Mouse (Mus musculus): ENCODE measurements around the gene Pde4b. TPM values are rescaled to one million over a fixed set of nuclear protein-coding genes. Genes with fewer than 3 reads are reported as not detected.

Gene Pde4b
- polyA plus RNA-seq, 1 experiment = 7.5 TPM

DNA sequence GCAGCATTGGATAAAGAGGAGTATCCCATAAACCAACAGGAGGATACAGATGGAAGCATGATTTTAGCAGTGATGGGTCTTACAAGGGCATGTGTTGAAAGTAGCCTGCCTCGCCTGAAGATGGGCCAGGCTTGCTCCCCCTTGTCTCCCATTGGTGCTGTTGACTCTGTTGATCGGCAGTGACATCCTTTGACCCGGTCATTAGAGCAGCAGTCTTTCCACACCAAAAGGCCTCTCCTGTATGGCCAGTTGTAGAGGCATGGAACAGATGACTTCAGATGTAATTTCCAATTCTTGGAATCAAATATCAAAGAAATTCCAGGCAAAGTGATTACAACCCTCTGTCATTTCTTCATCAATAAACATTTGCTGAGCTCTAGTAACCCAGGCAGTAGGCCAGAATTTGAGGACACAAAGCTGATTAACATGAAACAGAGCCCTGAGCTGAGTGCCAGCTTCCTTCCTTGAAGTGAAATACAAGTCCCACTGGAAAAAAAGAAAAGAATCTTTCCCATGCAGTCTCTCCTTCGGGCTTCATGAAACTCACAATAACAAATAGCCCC lies 550.1 kb downstream of the Pde4b start:
- H3K4me3 ChIP-seq (ENCODE audit: control insufficient read depth, low read depth, low read length) = no peak overlapping the region
- no peaks in the 10 kb centered on the region for H3K4me1 ChIP-seq (ENCODE audit: control insufficient read depth, insufficient read depth, low read length)
- no peaks in the 10 kb centered on the region for H3K36me3 ChIP-seq (ENCODE audit: control insufficient read depth, insufficient read depth, low read length)
- no peak overlapping the region for H3K27ac ChIP-seq (ENCODE audit: control insufficient read depth, insufficient read depth, low read depth, low read length)
- no peaks in the 10 kb centered on the region for H3K27me3 ChIP-seq (ENCODE audit: control insufficient read depth, insufficient read depth, low read length)
- no peak for TF ChIP-seq CTCF (IDR thresholded peaks at IDR 0.05; ENCODE audit: control insufficient read depth, insufficient read depth, insufficient replicate concordance, low read depth, low read length)
- TF ChIP-seq POLR2A (IDR thresholded peaks at IDR 0.05; ENCODE audit: control insufficient read depth, low read depth, low read length) = no peak

DNA sequence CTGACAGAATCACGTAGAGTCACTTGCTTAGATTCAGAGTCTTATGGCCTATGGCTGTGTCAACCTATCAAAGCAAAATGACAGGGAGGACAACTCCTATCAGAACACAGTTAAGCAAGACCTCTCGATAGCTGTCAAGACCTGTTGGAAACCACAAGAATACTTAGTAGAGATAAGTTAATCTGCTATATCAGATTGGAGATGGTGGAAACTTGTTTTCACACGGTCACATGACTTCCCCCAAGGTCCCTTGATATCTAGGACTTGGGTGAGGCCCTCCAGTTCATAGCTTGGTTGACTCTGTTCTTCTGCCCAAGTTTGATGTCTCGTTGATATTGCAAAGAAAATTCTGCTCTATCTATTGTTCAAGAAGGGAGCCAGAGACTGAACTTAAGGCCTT lies 553.6 kb downstream of the Pde4b start:
- TF ChIP-seq POLR2A (IDR thresholded peaks at IDR 0.05; ENCODE audit: control insufficient read depth, low read depth, low read length) (no peak), CTCF (IDR thresholded peaks at IDR 0.05; ENCODE audit: control insufficient read depth, insufficient read depth, insufficient replicate concordance, low read depth, low read length) (no peak)
- Histone ChIP-seq H3K27me3 (ENCODE audit: control insufficient read depth, insufficient read depth, low read length) (no peaks in the 10 kb centered on the region), H3K27ac (ENCODE audit: control insufficient read depth, insufficient read depth, low read depth, low read length) (no peak overlapping the region), H3K36me3 (ENCODE audit: control insufficient read depth, insufficient read depth, low read length) (no peaks in the 10 kb centered on the region), H3K4me1 (ENCODE audit: control insufficient read depth, insufficient read depth, low read length) (no peaks in the 10 kb centered on the region), H3K4me3 (ENCODE audit: control insufficient read depth, low read depth, low read length) (no peak overlapping the region)

- no peak for TF ChIP-seq POLR2A (IDR thresholded peaks at IDR 0.05; ENCODE audit: control insufficient read depth, low read depth, low read length)
- no peak for TF ChIP-seq CTCF (IDR thresholded peaks at IDR 0.05; ENCODE audit: control insufficient read depth, insufficient read depth, insufficient replicate concordance, low read depth, low read length)
- Histone ChIP-seq H3K27ac (ENCODE audit: control insufficient read depth, insufficient read depth, low read depth, low read length) (no peak overlapping the region), H3K36me3 (ENCODE audit: control insufficient read depth, insufficient read depth, low read length) (no peaks in the 10 kb centered on the region), H3K4me3 (ENCODE audit: control insufficient read depth, low read depth, low read length) (no peak overlapping the region), H3K4me1 (ENCODE audit: control insufficient read depth, insufficient read depth, low read length) (no peaks in the 10 kb centered on the region), H3K27me3 (ENCODE audit: control insufficient read depth, insufficient read depth, low read length) (no peaks in the 10 kb centered on the region)
Measured at GRCm38 (mm10) chr4:102644062-102644461, 556.7 kb downstream of the Pde4b start.

GRCm38 (mm10) chr4:102647056-102647455 lies 559.7 kb downstream of the Pde4b start:
- no peak overlapping the region for H3K27ac ChIP-seq (ENCODE audit: control insufficient read depth, insufficient read depth, low read depth, low read length)
- H3K36me3 ChIP-seq (ENCODE audit: control insufficient read depth, insufficient read depth, low read length) = no peaks in the 10 kb centered on the region
- no peak overlapping the region for H3K4me3 ChIP-seq (ENCODE audit: control insufficient read depth, low read depth, low read length)
- TF ChIP-seq POLR2A (IDR thresholded peaks at IDR 0.05; ENCODE audit: control insufficient read depth, low read depth, low read length) = no peak
- no peak for TF ChIP-seq CTCF (IDR thresholded peaks at IDR 0.05; ENCODE audit: control insufficient read depth, insufficient read depth, insufficient replicate concordance, low read depth, low read length)
- no peaks in the 10 kb centered on the region for H3K4me1 ChIP-seq (ENCODE audit: control insufficient read depth, insufficient read depth, low read length)
- H3K27me3 ChIP-seq (ENCODE audit: control insufficient read depth, insufficient read depth, low read length) = no peaks in the 10 kb centered on the region

DNA sequence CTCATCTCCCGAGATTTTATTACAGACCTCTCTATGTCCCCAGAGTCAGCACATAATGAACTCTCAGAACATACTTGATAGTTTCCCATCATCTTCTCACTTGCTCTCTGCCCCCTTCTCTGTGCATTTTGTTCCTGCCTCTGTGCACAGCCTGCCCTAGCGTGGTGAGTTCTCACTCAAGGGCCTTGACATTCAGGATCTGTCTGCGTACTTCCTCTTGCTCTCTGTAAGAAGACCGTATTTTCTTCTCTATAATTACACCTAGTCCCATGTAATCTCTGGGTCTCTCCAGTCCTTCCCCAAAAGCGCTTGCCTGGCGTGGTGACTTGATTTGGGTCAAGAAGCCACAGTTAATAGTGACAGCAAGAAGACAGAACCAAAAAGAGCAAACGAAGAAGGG lies 568.0 kb downstream of the Pde4b start:
- H3K27ac ChIP-seq (ENCODE audit: control insufficient read depth, insufficient read depth, low read depth, low read length) = no peak overlapping the region
- no peaks in the 10 kb centered on the region for H3K4me1 ChIP-seq (ENCODE audit: control insufficient read depth, insufficient read depth, low read length)
- TF ChIP-seq CTCF (IDR thresholded peaks at IDR 0.05; ENCODE audit: control insufficient read depth, insufficient read depth, insufficient replicate concordance, low read depth, low read length) (no peak), POLR2A (IDR thresholded peaks at IDR 0.05; ENCODE audit: control insufficient read depth, low read depth, low read length) (no peak)
- no peak overlapping the region for H3K4me3 ChIP-seq (ENCODE audit: control insufficient read depth, low read depth, low read length)
- no peaks in the 10 kb centered on the region for H3K36me3 ChIP-seq (ENCODE audit: control insufficient read depth, insufficient read depth, low read length)
- H3K27me3 ChIP-seq (ENCODE audit: control insufficient read depth, insufficient read depth, low read length) = no peaks in the 10 kb centered on the region

GRCm38 (mm10) chr4:102656494-102657036 lies 569.2 kb downstream of the Pde4b start:
- no peaks in the 10 kb centered on the region for H3K4me1 ChIP-seq (ENCODE audit: control insufficient read depth, insufficient read depth, low read length)
- H3K27ac ChIP-seq (ENCODE audit: control insufficient read depth, insufficient read depth, low read depth, low read length) = no peak overlapping the region
- H3K4me3 ChIP-seq (ENCODE audit: control insufficient read depth, low read depth, low read length) = no peak overlapping the region
- H3K27me3 ChIP-seq (ENCODE audit: control insufficient read depth, insufficient read depth, low read length) = no peaks in the 10 kb centered on the region
- TF ChIP-seq CTCF (IDR thresholded peaks at IDR 0.05; ENCODE audit: control insufficient read depth, insufficient read depth, insufficient replicate concordance, low read depth, low read length) (no peak), POLR2A (IDR thresholded peaks at IDR 0.05; ENCODE audit: control insufficient read depth, low read depth, low read length) (no peak)
- H3K36me3 ChIP-seq (ENCODE audit: control insufficient read depth, insufficient read depth, low read length) = no peaks in the 10 kb centered on the region

Other genes starting within 250 kb of the Pde4b start
- not detected in 2 replicates for gene B020004J07Rik, start 243.5 kb upstream of the Pde4b start, polyA plus RNA-seq (2012; rRNA removed)
- gene C130073F10Rik, start 193.8 kb upstream of the Pde4b start, polyA plus RNA-seq (2012; rRNA removed) = not detected in 2 replicates
- gene Gm12800, start 178.4 kb upstream of the Pde4b start, polyA plus RNA-seq (2012; rRNA removed) = not detected in 2 replicates
- gene Gm12794, start 147.1 kb upstream of the Pde4b start, polyA plus RNA-seq (2012; rRNA removed) = not detected in 2 replicates
- not detected in 2 replicates for gene Gm12790, start 106.5 kb upstream of the Pde4b start, polyA plus RNA-seq (2012; rRNA removed)
- not detected in 2 replicates for gene Gm12789, start 100.9 kb upstream of the Pde4b start, polyA plus RNA-seq (2012; rRNA removed)

Measured in testis, adult 2 months (tissue).